Mouse (Mus musculus) myocyte (in vitro differentiated cells): ENCODE data around the gene Rnf103. TPM values are rescaled to one million over a fixed set of nuclear protein-coding genes. Genes with fewer than 3 reads are reported as not detected.

Experiments used
- H3K27me3 ChIP-seq: one replicate; pipeline ENCODE4 v1.6.1; 2011; ENCODE audit not compliant: control insufficient read depth, insufficient read depth, insufficient read length
- H3K36me3 ChIP-seq: one replicate; pipeline ENCODE4 v1.6.1; 2011; ENCODE audit not compliant: control insufficient read depth, insufficient read depth
- H3K4me2 ChIP-seq: one replicate; pipeline ENCODE4 v1.6.1; 2011; ENCODE audit warnings: low read depth, control low read depth
- H3K4me3 ChIP-seq: one replicate; pipeline ENCODE4 v1.5.1; 2011; ENCODE audit warnings: mild to moderate bottlenecking, control low read depth, moderate library complexity
- H3K79me2 ChIP-seq: one replicate; pipeline ENCODE4 v1.6.1; 2011; ENCODE audit not compliant: control insufficient read depth, insufficient read depth
- H3ac ChIP-seq: one replicate; pipeline ENCODE4 v1.6.1; 2011; ENCODE audit not compliant: control insufficient read depth, insufficient read length
- CEBPB ChIP-seq: IDR thresholded peaks from 2 replicates; pipeline ENCODE4 v1.6.1; 2011; ENCODE audit warnings: mild to moderate bottlenecking, moderate library complexity; ENCODE audit not compliant: poor library complexity, insufficient read depth, severe bottlenecking
- E2F4 ChIP-seq: IDR thresholded peaks from one replicate; pipeline ENCODE4 v1.6.1; 2011; ENCODE audit warnings: mild to moderate bottlenecking, control low read depth, moderate library complexity; ENCODE audit not compliant: insufficient read depth
- MAX ChIP-seq: IDR thresholded peaks from one replicate; pipeline ENCODE4 v1.6.1; 2011; ENCODE audit warnings: low read depth, mild to moderate bottlenecking, control low read depth
- MYOD1 ChIP-seq, 3 experiments: IDR thresholded peaks; one replicate each; pipeline ENCODE4 v1.6.1; 2011; ENCODE audit warnings: control low read depth in 2 of 3, low read depth in 2 of 3, mild to moderate bottlenecking in 2 of 3, moderate library complexity in 1 of 3; ENCODE audit not compliant: insufficient read length in 2 of 3, control insufficient read depth in 1 of 3
- MYOG ChIP-seq, 3 experiments: IDR thresholded peaks; one replicate each; pipeline ENCODE4 v1.6.1; 2011; ENCODE audit warnings: control low read depth in 2 of 3, low read depth in 2 of 3, mild to moderate bottlenecking in 2 of 3; ENCODE audit not compliant: insufficient read length in 2 of 3, control insufficient read depth in 1 of 3, insufficient read depth in 1 of 3
- POLR2A ChIP-seq: IDR thresholded peaks from one replicate; pipeline ENCODE4 v1.6.1; 2011; ENCODE audit warnings: low read depth, mild to moderate bottlenecking, control low read depth, moderate library complexity; ENCODE audit not compliant: insufficient read length
- POLR2AphosphoS2 ChIP-seq: IDR thresholded peaks from one replicate; pipeline ENCODE4 v1.6.1; 2011; ENCODE audit warnings: low read depth, control low read depth; ENCODE audit not compliant: insufficient read length
- REST ChIP-seq: IDR thresholded peaks from one replicate; pipeline ENCODE4 v1.6.1; 2011; ENCODE audit warnings: mild to moderate bottlenecking, control low read depth, moderate library complexity; ENCODE audit not compliant: insufficient read depth, insufficient read length
- SRF ChIP-seq: IDR thresholded peaks from one replicate; pipeline ENCODE4 v1.6.1; 2011; ENCODE audit warnings: low read depth; ENCODE audit not compliant: control insufficient read depth, insufficient read length
- TCF12 ChIP-seq: IDR thresholded peaks from one replicate; pipeline ENCODE4 v1.6.1; 2011; ENCODE audit warnings: mild to moderate bottlenecking, control low read depth; ENCODE audit not compliant: poor library complexity, insufficient read depth, severe bottlenecking
- TCF3 ChIP-seq: IDR thresholded peaks from one replicate; pipeline ENCODE4 v1.6.1; 2011; ENCODE audit warnings: low read depth, control low read depth; ENCODE audit not compliant: insufficient read length
- USF1 ChIP-seq: IDR thresholded peaks from one replicate; pipeline ENCODE4 v1.6.1; 2011; ENCODE audit warnings: low read depth, mild to moderate bottlenecking, control low read depth, moderate library complexity
- polyA plus RNA-seq: library from polyadenylated mRNA; unstranded; fragments of >200 nt; fragmentation: generic; extraction: Trizol; gene quantifications from one replicate; pipeline ENCODE4 v1.2.1, GENCODE M21; 2012; ENCODE audit warnings: missing spikeins

Gene Rnf103
- polyA plus RNA-seq, 1 experiment: 8.3 TPM

GRCm38 (mm10) chr6:71543686-71544499, 50.2 kb downstream of the Rnf103 start, which contains the start of gene Chmp3:
Gene Chmp3, plus strand, starts transcription at chr6:71543797.
- H3K27me3 ChIP-seq: no peaks in the 10 kb centered on the region
- H3K36me3 ChIP-seq: no peaks in the 10 kb centered on the region
- peak within 1 kb of the TSS; percentile 65 for H3K4me3 ChIP-seq
- peak within 1 kb of the TSS; percentile 54 for H3ac ChIP-seq
- peaks cover 35% of the 10 kb centered on the region for H3K79me2 ChIP-seq
- peak within 1 kb of the TSS; percentile 89 for H3K4me2 ChIP-seq
- peak; percentile 77 for TF ChIP-seq POLR2AphosphoS2
- TF ChIP-seq MYOG (IDR thresholded peaks at IDR 0.05; ENCODE audit: control insufficient read depth in 1 of 3, insufficient read depth in 1 of 3, insufficient read length in 2 of 3, low read depth in 2 of 3): peak in 1 of 3 experiments; percentile 18
- peak; percentile 61 for TF ChIP-seq POLR2A
- peak; percentile 3 for TF ChIP-seq USF1
- TF ChIP-seq REST: no peak
- no peak for TF ChIP-seq MYOD1 (IDR thresholded peaks at IDR 0.05; ENCODE audit: control insufficient read depth in 1 of 3, insufficient read length in 2 of 3, low read depth in 2 of 3)

- no peaks in the 10 kb centered on the region for H3K36me3 ChIP-seq
- no peak overlapping the region for H3ac ChIP-seq
- no peak overlapping the region for H3K4me3 ChIP-seq
- TF ChIP-seq USF1: no peak
- TF ChIP-seq POLR2AphosphoS2: no peak
- no peak for TF ChIP-seq CEBPB
- no peak for TF ChIP-seq MYOG (IDR thresholded peaks at IDR 0.05; ENCODE audit: control insufficient read depth in 1 of 3, insufficient read depth in 1 of 3, insufficient read length in 2 of 3, low read depth in 2 of 3)
- no peak for TF ChIP-seq TCF3
- no peak for TF ChIP-seq MAX
- TF ChIP-seq REST: no peak
- TF ChIP-seq E2F4: no peak
- H3K4me2 ChIP-seq: no peak overlapping the region
- H3K79me2 ChIP-seq: peaks cover 9% of the 10 kb centered on the region
- no peaks in the 10 kb centered on the region for H3K27me3 ChIP-seq
These were observed 61.8 kb downstream of the Rnf103 start for GRCm38 (mm10) chr6:71555507-71555951.

GRCm38 (mm10) chr6:71556826-71557225, 63.1 kb downstream of the Rnf103 start:
- Histone ChIP-seq H3K36me3 (peaks cover 7% of the 10 kb centered on the region), H3K27me3 (no peaks in the 10 kb centered on the region), H3K4me2 (no peak overlapping the region), H3K4me3 (no peak overlapping the region), H3ac (no peak overlapping the region), H3K79me2 (no peaks in the 10 kb centered on the region)
- TF ChIP-seq MYOD1 (IDR thresholded peaks at IDR 0.05; ENCODE audit: control insufficient read depth in 1 of 3, insufficient read length in 2 of 3, low read depth in 2 of 3) (no peak), CEBPB (no peak), TCF12 (no peak), MYOG (IDR thresholded peaks at IDR 0.05; ENCODE audit: control insufficient read depth in 1 of 3, insufficient read depth in 1 of 3, insufficient read length in 2 of 3, low read depth in 2 of 3) (no peak), POLR2A (no peak), USF1 (no peak), MAX (no peak), SRF (no peak), POLR2AphosphoS2 (no peak), REST (no peak), E2F4 (no peak), TCF3 (no peak)

Other genes with a start within 250 kb of the Rnf103 start
- 18.6 TPM for gene Krcc1, start 222.2 kb upstream of the Rnf103 start, polyA plus RNA-seq
- 141 TPM for gene Smyd1, start 171.7 kb upstream of the Rnf103 start, polyA plus RNA-seq
- gene Cd8b1, start 171.1 kb upstream of the Rnf103 start, polyA plus RNA-seq: not detected
- not detected for gene Cd8a, start 120.5 kb upstream of the Rnf103 start, polyA plus RNA-seq
- gene Rmnd5a, start 53.3 kb upstream of the Rnf103 start, polyA plus RNA-seq: 12.2 TPM
- gene Chmp3, start 49.9 kb downstream of the Rnf103 start, polyA plus RNA-seq: 53.2 TPM
- gene Kdm3a, start 139.1 kb downstream of the Rnf103 start, polyA plus RNA-seq: 11.5 TPM
- gene Reep1, start 213.7 kb downstream of the Rnf103 start, polyA plus RNA-seq: 1.1 TPM